Mouse (Mus musculus): ENCODE measurements at regions not wholly inside any gene's neighbourhood (a gene's known extent, or its start where the extent isn't known, plus 50 kb on each side); places are given as distances from the start of the nearest gene placed in this dataset.

GRCm38 (mm10) chr5:82319709-82320333 lies 1035.2 kb downstream of the Tecrl start:
- H3K4me2 ChIP-seq (ENCODE audit: insufficient read depth, low read depth, poor library complexity, severe bottlenecking): no peak overlapping the region
- no peak for TF ChIP-seq TBP (conservative IDR thresholded peaks at IDR 0.05; ENCODE audit: low read depth, low read length)
- no peak for TF ChIP-seq CHD1 (IDR thresholded peaks at IDR 0.05; ENCODE audit: low read depth, low read length)
- no peak for TF ChIP-seq JUN (IDR thresholded peaks at IDR 0.05; ENCODE audit: insufficient read depth, low read depth, low read length)
- TF ChIP-seq POLR2A (IDR thresholded peaks at IDR 0.05; ENCODE audit: low read depth, low read length): no peak
- TF ChIP-seq SIN3A (IDR thresholded peaks at IDR 0.05; ENCODE audit: low read length): no peak
- TF ChIP-seq IRF4 (IDR thresholded peaks at IDR 0.05; ENCODE audit: low read depth, low read length): no peak
- no peak for TF ChIP-seq GABPA (IDR thresholded peaks at IDR 0.05; ENCODE audit: insufficient replicate concordance, low read depth, low read length)
- TF ChIP-seq PAX5 (IDR thresholded peaks at IDR 0.05; ENCODE audit: low read length): no peak
- no peak for TF ChIP-seq RAD21 (IDR thresholded peaks at IDR 0.05; ENCODE audit: low read depth, low read length)
- H3K79me2 ChIP-seq (replicated peaks; ENCODE audit: control insufficient read depth, extremely low read depth, insufficient read depth, poor library complexity, severe bottlenecking): no peaks in the 10 kb centered on the region
- H3K4me3 ChIP-seq (replicated peaks in 1 of 3; ENCODE audit: low read depth in 2 of 3, low read length in 2 of 3, poor library complexity in 1 of 3): no peak overlapping the region
- H3K27ac ChIP-seq (ENCODE audit: insufficient read depth, low read depth): no peak overlapping the region
- H3K36me3 ChIP-seq (replicated peaks in 1 of 2; ENCODE audit: control insufficient read depth in 1 of 2, insufficient read depth in 1 of 2, low read length in 1 of 2): no peaks in the 10 kb centered on the region
- H3K27me3 ChIP-seq (replicated peaks): no peaks in the 10 kb centered on the region
- H3K9ac ChIP-seq (ENCODE audit: insufficient read depth, low read depth): no peak overlapping the region
- in situ Hi-C loops (cut with MboI; ENCODE audit: low pct_ligation_motif_present, low pct_unique_long_range_greater_than_20kb, low sequenced_read_pairs): loop anchor here (5.0 kb wide), 1 partner anchor 343 kb away; no protein-coding TSS in a partner anchor
- DNase-seq (ENCODE audit: extremely low read depth): no peak
- no peaks in the 10 kb centered on the region for H3K9me3 ChIP-seq (replicated peaks; ENCODE audit: low read length)
- dilution Hi-C loops (cut with MboI; ENCODE audit: extremely low pct_ligation_motif_present, extremely low pct_unique_long_range_greater_than_20kb, low sequenced_read_pairs): no loop called here
- H3K4me1 ChIP-seq (ENCODE audit: control insufficient read depth in 1 of 2, insufficient read depth in 2 of 2): peaks cover 0 to 4% of the 10 kb centered on the region in 2 experiments; a peak in 1 of 4 replicates

- no peak overlapping the region for H3K9ac ChIP-seq (ENCODE audit: insufficient read depth, low read depth)
- no peaks in the 10 kb centered on the region for H3K36me3 ChIP-seq (replicated peaks in 1 of 2; ENCODE audit: control insufficient read depth in 1 of 2, insufficient read depth in 1 of 2, low read length in 1 of 2)
- DNase-seq (ENCODE audit: extremely low read depth): peak; percentile 24
- in situ Hi-C loops (cut with MboI; ENCODE audit: low pct_ligation_motif_present, low pct_unique_long_range_greater_than_20kb, low sequenced_read_pairs): no loop called here
- TF ChIP-seq POLR2A (IDR thresholded peaks at IDR 0.05; ENCODE audit: low read depth, low read length) (no peak), JUN (IDR thresholded peaks at IDR 0.05; ENCODE audit: insufficient read depth, low read depth, low read length) (no peak), MAFK (IDR thresholded peaks at IDR 0.05; ENCODE audit: insufficient replicate concordance, low read length) (no peak), SMC3 (IDR thresholded peaks at IDR 0.05; ENCODE audit: low read depth, low read length) (no peak), SIN3A (IDR thresholded peaks at IDR 0.05; ENCODE audit: low read length) (no peak), ETS1 (conservative IDR thresholded peaks at IDR 0.05; ENCODE audit: low read depth, low read length) (no peak), CHD1 (IDR thresholded peaks at IDR 0.05; ENCODE audit: low read depth, low read length) (no peak), TBP (conservative IDR thresholded peaks at IDR 0.05; ENCODE audit: low read depth, low read length) (no peak), CHD2 (IDR thresholded peaks at IDR 0.05; ENCODE audit: low read length) (no peak), GABPA (IDR thresholded peaks at IDR 0.05; ENCODE audit: insufficient replicate concordance, low read depth, low read length) (no peak), MAZ (IDR thresholded peaks at IDR 0.05; ENCODE audit: low read depth, low read length) (no peak), RCOR1 (conservative IDR thresholded peaks at IDR 0.05; ENCODE audit: low read depth, low read length) (no peak), TCF12 (IDR thresholded peaks at IDR 0.05; ENCODE audit: low read depth, low read length) (no peak), ZC3H11A (IDR thresholded peaks at IDR 0.05; ENCODE audit: low read depth, low read length) (no peak)
- H3K27ac ChIP-seq (ENCODE audit: insufficient read depth, low read depth): no peak overlapping the region
- no peaks in the 10 kb centered on the region for H3K27me3 ChIP-seq (replicated peaks)
- no peaks in the 10 kb centered on the region for H3K9me3 ChIP-seq (replicated peaks; ENCODE audit: low read length)
- dilution Hi-C loops (cut with MboI; ENCODE audit: extremely low pct_ligation_motif_present, extremely low pct_unique_long_range_greater_than_20kb, low sequenced_read_pairs): no loop called here
- H3K4me1 ChIP-seq (ENCODE audit: control insufficient read depth in 1 of 2, insufficient read depth in 2 of 2): no peaks in the 10 kb centered on the region
- no peaks in the 10 kb centered on the region for H3K79me2 ChIP-seq (replicated peaks; ENCODE audit: control insufficient read depth, extremely low read depth, insufficient read depth, poor library complexity, severe bottlenecking)
- H3K4me3 ChIP-seq (replicated peaks in 1 of 3; ENCODE audit: low read depth in 2 of 3, low read length in 2 of 3, poor library complexity in 1 of 3): no peak overlapping the region
- no peak overlapping the region for H3K4me2 ChIP-seq (ENCODE audit: insufficient read depth, low read depth, poor library complexity, severe bottlenecking)
Measured at GRCm38 (mm10) chr5:82312054-82312453, 1042.9 kb downstream of the Tecrl start.
